Mouse (Mus musculus): ENCODE data around the gene Glis3.
A peak's percentile ranks its signal among the peaks of the same experiment; 100 is the strongest.

Gene Glis3

DNA sequence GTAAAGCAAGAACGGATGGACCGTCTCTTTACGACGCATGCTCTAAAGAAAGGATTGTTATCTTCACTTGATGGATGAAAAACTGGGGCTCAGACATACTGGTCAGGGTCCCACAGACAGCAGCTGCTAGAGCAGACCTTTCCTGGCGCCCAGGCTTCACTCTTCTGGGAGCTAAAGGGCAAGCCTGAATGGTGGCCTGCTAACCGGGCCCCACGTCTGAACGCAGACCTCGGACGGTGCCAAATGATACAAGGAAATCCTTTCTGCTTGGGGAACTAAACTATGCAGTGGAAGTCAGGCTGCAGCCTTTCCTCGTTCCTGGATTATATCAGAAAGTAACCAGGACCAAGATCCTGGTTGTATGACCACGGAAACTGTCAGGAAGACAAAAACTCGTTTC, 86.9 kb downstream of the Glis3 start:
- DNase-seq (ENCODE audit: low read depth, low spot score), result no peak

- no peak for DNase-seq (ENCODE audit: low read depth, low spot score)
Measured at GRCm38 (mm10) chr19:28591736-28592477, 88.0 kb downstream of the Glis3 start.

DNA sequence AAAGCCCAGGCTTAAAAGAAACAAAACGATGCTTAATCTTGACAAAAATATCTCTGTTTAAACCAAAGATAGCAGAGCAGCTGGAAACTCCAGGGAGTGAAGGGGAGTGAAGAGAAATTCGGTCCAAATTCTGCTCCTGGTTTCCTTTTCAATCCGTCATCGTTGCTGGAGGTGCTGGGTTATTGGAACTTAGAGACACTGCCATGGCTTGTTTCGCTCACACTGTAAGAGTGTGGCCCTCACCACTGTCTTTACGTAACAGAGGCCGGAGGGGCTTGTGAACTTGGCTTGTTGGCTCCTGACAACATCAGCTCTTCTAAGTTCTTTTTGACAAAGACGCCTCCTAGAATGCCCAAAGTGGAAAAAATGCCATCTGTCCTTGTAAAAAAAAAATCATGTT, 99.4 kb downstream of the Glis3 start:
- no peak for DNase-seq (ENCODE audit: low read depth, low spot score)

DNA sequence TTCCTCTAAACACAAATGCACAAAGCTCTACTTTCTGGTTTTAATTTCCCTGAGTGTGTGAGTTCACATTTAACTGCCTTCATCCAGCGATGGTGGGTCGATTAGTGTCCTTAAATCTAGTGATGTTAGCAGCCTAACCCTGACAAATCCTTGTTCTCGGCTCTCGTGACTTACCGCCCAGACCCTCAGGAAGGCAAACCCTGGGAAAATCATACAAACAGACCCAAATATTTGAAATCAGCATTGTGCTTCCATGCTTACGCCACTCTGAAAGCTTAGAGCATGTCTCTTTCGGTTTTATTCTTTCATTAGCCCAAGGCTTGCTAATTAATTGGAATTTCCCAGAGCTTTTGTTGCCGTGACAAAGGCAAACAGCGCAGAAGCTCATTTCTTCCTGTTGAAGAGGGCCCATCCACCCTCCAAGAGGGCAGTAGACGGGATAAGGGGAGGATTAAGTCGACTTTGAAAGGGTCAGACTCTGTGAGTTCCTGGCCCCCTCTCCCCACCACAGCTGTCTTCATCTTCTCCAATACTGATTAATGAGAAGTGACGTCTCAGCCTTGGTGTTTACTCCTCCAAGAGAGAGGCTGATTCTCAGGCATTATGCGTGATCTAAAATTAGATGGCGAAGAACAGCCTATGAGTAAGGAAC, 100.0 kb downstream of the Glis3 start:
- DNase-seq (ENCODE audit: low read depth, low spot score), result no peak

- DNase-seq (ENCODE audit: low read depth, low spot score), result no peak
Measured at GRCm38 (mm10) chr19:28577023-28577422, 102.9 kb downstream of the Glis3 start.

GRCm38 (mm10) chr19:28576619-28577018, 103.3 kb downstream of the Glis3 start:
- no peak for DNase-seq (ENCODE audit: low read depth, low spot score)

GRCm38 (mm10) chr19:28573641-28574040, 106.2 kb downstream of the Glis3 start:
- no peak for DNase-seq (ENCODE audit: low read depth, low spot score)

DNA sequence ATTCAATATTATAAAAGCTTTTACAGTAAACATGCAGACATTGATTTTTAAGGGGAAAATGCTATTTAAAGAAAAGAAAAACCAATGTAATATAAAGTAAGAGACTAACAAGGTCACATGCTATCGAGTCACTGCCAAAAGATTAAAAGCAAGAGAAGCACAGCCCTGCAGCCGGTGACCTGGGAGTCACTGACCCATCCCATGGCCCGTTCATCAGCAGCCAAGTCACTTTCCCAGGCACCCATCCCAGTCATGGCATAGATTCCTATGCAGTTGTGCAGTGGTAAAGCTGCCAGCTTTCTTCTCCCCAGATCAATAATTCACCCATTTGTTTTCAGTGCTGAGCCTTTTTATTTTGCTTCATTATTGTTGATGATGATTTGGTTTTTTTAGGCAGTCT, 110.0 kb downstream of the Glis3 start:
- no peak for DNase-seq (ENCODE audit: low read depth, low spot score)

GRCm38 (mm10) chr19:28567100-28567499, 112.8 kb downstream of the Glis3 start:
- no peak for DNase-seq (ENCODE audit: low read depth, low spot score)

- DNase-seq (ENCODE audit: low read depth, low spot score), result no peak
Measured at GRCm38 (mm10) chr19:28566554-28566953, 113.3 kb downstream of the Glis3 start.

DNA sequence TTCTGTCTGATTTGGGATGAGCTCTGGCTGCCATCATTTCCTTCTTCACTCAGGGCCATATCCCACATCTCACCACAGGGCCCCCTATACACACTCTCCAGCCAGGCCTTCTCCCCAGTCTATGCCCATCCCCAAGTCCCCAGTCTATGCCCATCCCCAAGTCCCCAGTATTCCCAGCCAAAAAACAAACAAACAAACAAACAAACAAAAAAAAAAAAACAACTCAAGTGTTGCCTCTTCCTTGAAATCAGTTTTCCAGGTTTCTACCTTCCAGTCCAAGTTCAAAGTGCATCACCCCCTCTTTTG, 118.2 kb downstream of the Glis3 start:
- DNase-seq (ENCODE audit: low read depth, low spot score), result no peak

- peak; percentile 48 for DNase-seq (ENCODE audit: low read depth, low spot score)
Measured at GRCm38 (mm10) chr19:28560801-28561696, 118.8 kb downstream of the Glis3 start.

GRCm38 (mm10) chr19:28559836-28560235, 120.0 kb downstream of the Glis3 start:
- DNase-seq (ENCODE audit: low read depth, low spot score), result no peak

- DNase-seq (ENCODE audit: low read depth, low spot score), result no peak
Measured at GRCm38 (mm10) chr19:28559400-28559799, 120.5 kb downstream of the Glis3 start.

DNA sequence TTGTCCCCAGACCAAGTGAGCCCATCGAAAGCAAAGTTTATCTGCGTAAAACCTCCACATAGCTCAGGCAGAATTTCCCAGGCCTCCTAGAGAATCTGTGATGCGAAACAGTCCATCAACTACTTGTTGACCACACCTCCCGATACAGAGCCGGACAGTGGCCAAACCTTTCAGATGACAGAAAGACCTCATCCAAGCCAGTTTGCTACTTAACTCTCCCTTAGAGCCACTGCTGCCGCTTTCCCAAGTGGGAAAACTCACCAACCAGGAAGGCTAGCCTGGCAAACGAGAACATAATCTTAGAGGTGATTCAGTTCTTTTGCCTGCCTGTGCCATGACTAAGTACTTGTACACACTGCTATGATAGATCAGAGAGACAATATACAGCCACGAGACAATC, 121.2 kb downstream of the Glis3 start:
- no peak for DNase-seq (ENCODE audit: low read depth, low spot score)

GRCm38 (mm10) chr19:28557559-28558328, 122.1 kb downstream of the Glis3 start:
- no peak for DNase-seq (ENCODE audit: low read depth, low spot score)

DNA sequence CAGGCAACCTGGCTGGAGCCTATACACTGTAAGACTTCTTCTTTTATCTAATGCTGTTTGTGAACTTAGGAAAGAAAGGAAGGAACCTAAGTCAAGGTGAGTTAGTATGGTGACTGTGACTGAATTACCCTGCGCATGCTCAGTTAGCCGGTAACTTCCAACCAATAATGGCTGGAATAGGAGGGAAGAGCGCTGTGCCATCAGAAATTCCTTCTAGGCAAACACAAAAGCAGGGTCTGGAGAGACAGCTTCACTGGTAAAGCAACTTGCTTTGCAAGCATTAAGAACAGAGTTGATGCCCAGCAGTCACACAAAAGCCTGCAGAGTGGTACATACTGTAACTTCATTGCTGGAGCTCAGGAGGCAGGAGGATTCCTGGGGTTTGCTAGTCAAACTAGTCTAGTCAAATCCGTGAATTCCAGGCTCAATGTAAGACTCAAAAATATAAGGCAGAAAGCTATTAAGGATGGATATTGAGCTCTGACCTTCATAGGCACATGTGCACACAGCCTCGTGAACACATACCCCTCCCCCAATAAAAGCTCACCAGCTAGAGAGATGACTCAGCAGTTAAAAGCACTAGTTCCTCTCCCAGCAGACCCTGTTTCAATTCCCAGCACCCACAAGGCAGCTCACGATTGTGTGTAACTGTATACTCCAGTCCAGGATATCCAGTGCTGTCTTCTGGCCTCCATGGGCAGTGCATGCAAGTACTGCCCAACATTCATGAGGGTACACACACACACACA, 124.5 kb downstream of the Glis3 start:
- DNase-seq (ENCODE audit: low read depth, low spot score), result no peak

DNA sequence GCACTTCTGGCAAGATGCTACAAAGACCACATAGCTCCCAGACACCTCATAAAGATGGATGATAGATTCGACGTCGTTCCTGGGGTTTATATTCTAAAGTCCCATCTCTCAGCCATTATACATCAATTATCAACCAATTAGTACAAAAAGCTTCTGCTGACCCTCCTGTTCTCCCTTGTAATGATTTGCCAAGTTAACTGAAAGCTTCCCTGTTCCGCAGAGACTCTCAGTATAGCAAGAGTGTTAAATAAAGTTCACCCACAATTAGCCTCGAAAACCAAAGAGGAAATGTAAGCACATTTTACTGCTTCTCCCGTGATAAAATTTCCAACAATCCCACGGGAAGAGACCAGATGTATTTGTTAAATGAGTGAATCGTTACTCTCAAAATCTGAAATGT, 129.3 kb downstream of the Glis3 start:
- DNase-seq (ENCODE audit: low read depth, low spot score), result no peak

DNA sequence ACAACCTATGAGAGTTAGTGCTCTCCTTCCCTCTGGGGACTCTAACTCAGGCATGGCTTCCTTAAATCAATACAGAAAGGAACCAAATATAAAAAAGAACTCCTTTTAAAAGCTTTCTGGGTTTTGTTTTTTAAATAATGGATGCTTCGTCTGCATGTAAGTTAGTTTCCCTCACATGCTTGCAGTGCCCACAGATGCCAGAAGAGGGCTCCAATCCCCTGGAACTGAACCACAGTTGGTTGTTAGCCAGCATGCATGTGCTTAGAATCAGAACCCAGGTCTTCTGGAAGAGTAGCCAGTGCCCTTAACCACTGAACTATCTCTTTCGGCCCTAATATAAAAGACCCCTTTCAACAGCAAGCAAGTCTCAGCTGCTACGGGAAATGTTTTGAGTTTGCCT, 132.9 kb downstream of the Glis3 start:
- DNase-seq (ENCODE audit: low read depth, low spot score), result no peak

- no peak for DNase-seq (ENCODE audit: low read depth, low spot score)
Measured at GRCm38 (mm10) chr19:28545493-28545892, 134.4 kb downstream of the Glis3 start.

DNA sequence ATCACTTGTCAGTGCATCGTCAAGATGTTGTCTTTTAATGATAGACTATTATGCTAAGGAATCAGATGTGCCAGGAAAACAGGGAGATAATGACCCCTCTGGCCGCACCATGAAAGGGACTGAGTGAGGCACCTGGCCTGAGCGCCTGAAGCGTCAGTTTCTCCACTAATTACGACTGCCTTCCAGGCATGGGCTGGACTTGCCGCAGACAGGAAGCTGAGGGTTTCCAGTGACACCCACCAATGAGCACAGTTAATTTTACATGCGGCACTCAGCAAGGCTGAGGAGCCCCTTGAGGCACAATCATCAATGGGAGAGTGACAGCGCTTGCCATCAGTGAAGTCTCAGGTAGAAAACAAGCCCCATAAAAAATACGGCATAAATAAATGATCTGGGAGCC, 141.1 kb downstream of the Glis3 start:
- no peak for DNase-seq (ENCODE audit: low read depth, low spot score)

Data from mesoderm, embryonic 11.5 days (tissue).